Mouse (Mus musculus): Measurements from ENCODE around the gene Bnip1.

GRCm38 (mm10) chr17:26792096-26792495 is 11.2 kb downstream of the Bnip1 start:
- no peak for TF ChIP-seq MAX (IDR thresholded peaks at IDR 0.05; ENCODE audit: low read length)
- no peak for TF ChIP-seq GABPA (IDR thresholded peaks at IDR 0.05; ENCODE audit: insufficient replicate concordance, low read depth, low read length)
- TF ChIP-seq ZMIZ1 (IDR thresholded peaks at IDR 0.05; ENCODE audit: low read depth, low read length): no peak
- no peak for TF ChIP-seq POLR2A (IDR thresholded peaks at IDR 0.05; ENCODE audit: low read depth, low read length)
- TF ChIP-seq CTCF (conservative IDR thresholded peaks at IDR 0.05 in 1 of 2, IDR thresholded peaks at IDR 0.05 in 1 of 2; ENCODE audit: low read depth in 2 of 2, low read length in 2 of 2): no peak
- no peak for TF ChIP-seq ETS1 (conservative IDR thresholded peaks at IDR 0.05; ENCODE audit: low read depth, low read length)
- TF ChIP-seq CHD1 (IDR thresholded peaks at IDR 0.05; ENCODE audit: low read depth, low read length): no peak
- TF ChIP-seq MAFK (IDR thresholded peaks at IDR 0.05; ENCODE audit: insufficient replicate concordance, low read length): no peak
- TF ChIP-seq MAZ (IDR thresholded peaks at IDR 0.05; ENCODE audit: low read depth, low read length): no peak

All from CH12.LX (cell line).